Mouse (Mus musculus) embryonic facial prominence, embryonic 15.5 days (tissue): Measurements from ENCODE around the gene Cyp39a1. TPM values are rescaled to one million over a fixed set of nuclear protein-coding genes. Genes with fewer than 3 reads are reported as not detected.

Source experiments
- ATAC-seq: fragments of 200-750 bp; cut with Nextera tagmentation; 2 replicates; pipeline ENCODE4 v1.8.0; 2017; ENCODE audit warnings: low read depth, moderate TSS enrichment; ENCODE audit not compliant: insufficient number of reproducible peaks, low FRiP score, low TSS enrichment
- H3K27ac ChIP-seq: fragments of 300-500 bp; sonication (generic); replicated peaks from 2 replicates; pipeline ENCODE4 v1.5.1; 2015; ENCODE audit warnings: mild to moderate bottlenecking, inconsistent platforms
- H3K27me3 ChIP-seq: fragments of 300-500 bp; sonication (generic); 2 replicates; pipeline ENCODE4 v1.6.1; 2015; ENCODE audit warnings: inconsistent platforms
- H3K36me3 ChIP-seq: fragments of 300-500 bp; sonication (generic); 2 replicates; pipeline ENCODE4 v1.6.1; 2015; ENCODE audit warnings: mild to moderate bottlenecking, inconsistent platforms
- H3K4me1 ChIP-seq: fragments of 300-500 bp; sonication (generic); 2 replicates; pipeline ENCODE4 v1.6.1; 2015; ENCODE audit warnings: inconsistent platforms
- H3K4me2 ChIP-seq: fragments of 300-500 bp; sonication (generic); replicated peaks from 2 replicates; pipeline ENCODE4 v1.6.1; 2015; ENCODE audit warnings: mild to moderate bottlenecking, inconsistent platforms
- H3K4me3 ChIP-seq: fragments of 300-500 bp; sonication (generic); replicated peaks from 2 replicates; pipeline ENCODE4 v1.5.1; 2015; ENCODE audit warnings: mild to moderate bottlenecking, inconsistent platforms
- H3K9ac ChIP-seq: fragments of 300-500 bp; sonication (generic); 2 replicates; pipeline ENCODE4 v1.6.1; 2015; ENCODE audit warnings: inconsistent platforms
- H3K9me3 ChIP-seq: fragments of 300-500 bp; sonication (generic); replicated peaks from 2 replicates; pipeline ENCODE4 v1.6.1; 2016; ENCODE audit warnings: inconsistent platforms
- WGBS: fragments of 180-500 bp; shearing (Covaris S2); methylation state at CpG from one replicate; pipeline ENCODE4 v1.1.7; 2015; 5-methylcytosine and 5-hydroxymethylcytosine counted together
- polyA plus RNA-seq: library from polyadenylated mRNA; unstranded; fragments of >200 nt; fragmentation: Nextera tagmentation; extraction: Ambion mirVana; gene quantifications from 2 replicates; pipeline ENCODE4 v1.2.1, GENCODE M21; 2015

The Cyp39a1 gene
- polyA plus RNA-seq, 1 experiment from 2014 or later, result 26.2 TPM

DNA sequence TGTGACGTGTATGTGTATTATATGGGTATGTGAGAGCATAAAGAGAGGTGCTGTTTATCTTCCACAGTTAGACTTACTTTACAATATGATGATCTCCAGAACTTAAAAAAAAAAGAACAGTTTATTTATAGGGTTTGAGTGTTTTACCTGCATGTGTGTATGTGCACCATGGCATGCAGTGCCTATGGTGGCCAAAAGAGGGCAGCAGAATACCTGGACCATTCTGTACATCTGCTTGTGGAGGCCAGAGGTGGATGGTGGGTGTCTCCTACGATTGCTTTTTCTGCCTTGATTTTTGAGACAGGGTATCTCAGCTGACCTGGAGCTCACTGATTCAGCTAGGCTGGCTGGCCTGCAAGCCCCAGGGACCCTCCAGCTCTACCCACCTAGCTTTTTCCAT lies 57.3 kb downstream of the Cyp39a1 start:
- Histone ChIP-seq H3K4me1 (no peaks in the 10 kb centered on the region), H3K27ac (no peak overlapping the region), H3K4me3 (no peak overlapping the region), H3K4me2 (no peak overlapping the region), H3K9me3 (no peaks in the 10 kb centered on the region), H3K27me3 (no peaks in the 10 kb centered on the region), H3K36me3 (no peaks in the 10 kb centered on the region), H3K9ac (no peak overlapping the region)
- no peak for ATAC-seq
- 92% methylated on average over 2 of the region's 2 CpGs for WGBS

DNA sequence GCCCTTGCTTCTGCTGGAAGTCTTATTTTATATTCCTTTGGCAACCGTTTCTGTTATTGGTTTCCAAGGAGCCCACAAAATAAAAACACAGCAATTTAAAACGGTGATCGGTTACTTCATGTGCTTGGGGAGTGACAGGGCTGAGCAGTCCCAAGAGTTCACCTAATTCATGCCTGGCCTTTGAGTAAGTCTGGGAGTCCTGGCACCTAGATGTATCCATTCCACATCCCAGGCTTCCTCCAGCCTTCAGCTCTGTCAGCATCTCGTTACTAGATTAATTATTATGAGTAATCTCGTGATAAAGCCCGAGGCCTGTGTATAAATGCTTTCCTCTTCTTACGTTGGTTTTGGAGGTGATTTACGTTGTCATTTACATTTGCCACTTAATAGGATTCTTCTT lies 64.1 kb downstream of the Cyp39a1 start:
- H3K27me3 ChIP-seq, result no peaks in the 10 kb centered on the region
- H3K27ac ChIP-seq, result no peak overlapping the region
- 73% methylated on average over 8 of the region's 8 CpGs for WGBS
- no peak overlapping the region for H3K4me3 ChIP-seq
- ATAC-seq, result no peak
- H3K4me2 ChIP-seq, result no peak overlapping the region
- H3K4me1 ChIP-seq, result no peaks in the 10 kb centered on the region
- H3K36me3 ChIP-seq, result no peaks in the 10 kb centered on the region
- no peaks in the 10 kb centered on the region for H3K9me3 ChIP-seq
- H3K9ac ChIP-seq, result no peak overlapping the region

DNA sequence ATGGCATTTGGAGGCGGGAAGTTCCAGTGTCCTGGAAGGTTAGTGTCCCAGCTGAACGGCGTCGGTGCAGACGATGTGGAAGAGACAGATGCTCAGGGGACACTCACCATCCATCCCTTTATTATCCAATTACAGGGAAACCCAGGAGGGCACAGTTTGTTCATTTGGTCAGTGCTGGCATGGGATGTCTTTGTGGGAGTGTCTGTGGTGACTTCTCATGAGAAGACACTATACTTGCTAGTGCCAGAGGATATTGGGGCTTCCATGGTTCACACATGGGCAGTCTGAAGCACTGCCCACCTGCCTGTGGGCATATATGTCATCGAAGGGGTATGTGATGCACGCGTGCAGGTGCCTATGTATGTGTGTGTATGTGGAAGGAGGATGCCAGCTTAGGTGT lies 64.8 kb downstream of the Cyp39a1 start:
- H3K4me1 ChIP-seq, result no peaks in the 10 kb centered on the region
- 90% methylated on average over 8 of the region's 8 CpGs for WGBS
- no peak overlapping the region for H3K27ac ChIP-seq
- no peaks in the 10 kb centered on the region for H3K36me3 ChIP-seq
- ATAC-seq, result no peak
- H3K9ac ChIP-seq, result no peak overlapping the region
- H3K4me3 ChIP-seq, result no peak overlapping the region
- no peaks in the 10 kb centered on the region for H3K27me3 ChIP-seq
- H3K4me2 ChIP-seq, result no peak overlapping the region
- no peaks in the 10 kb centered on the region for H3K9me3 ChIP-seq

DNA sequence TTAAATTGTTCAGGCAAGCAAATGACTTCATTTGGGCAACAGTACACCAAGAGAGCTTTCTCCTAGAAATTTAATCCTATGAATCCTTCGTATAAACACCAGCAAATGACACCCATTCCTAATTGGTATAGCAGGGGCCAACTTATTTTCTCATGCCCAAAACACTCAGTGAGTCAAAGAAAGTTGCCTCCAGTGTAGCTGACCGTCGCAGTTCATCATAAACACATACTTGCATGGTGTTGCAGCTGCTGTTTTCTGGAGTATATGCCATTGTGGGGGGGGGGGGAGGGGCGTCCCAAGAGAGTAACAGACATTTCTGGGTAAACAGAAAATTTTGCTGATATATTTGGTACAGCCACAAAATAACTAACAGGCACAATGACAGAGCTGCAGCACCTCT lies 67.0 kb downstream of the Cyp39a1 start:
- WGBS, result 74% methylated on average over 4 of the region's 4 CpGs
- Histone ChIP-seq H3K4me3 (no peak overlapping the region), H3K9ac (no peak overlapping the region), H3K27me3 (no peaks in the 10 kb centered on the region), H3K36me3 (no peaks in the 10 kb centered on the region), H3K27ac (no peak overlapping the region), H3K4me1 (no peaks in the 10 kb centered on the region), H3K9me3 (no peaks in the 10 kb centered on the region), H3K4me2 (no peak overlapping the region)
- no peak for ATAC-seq

DNA sequence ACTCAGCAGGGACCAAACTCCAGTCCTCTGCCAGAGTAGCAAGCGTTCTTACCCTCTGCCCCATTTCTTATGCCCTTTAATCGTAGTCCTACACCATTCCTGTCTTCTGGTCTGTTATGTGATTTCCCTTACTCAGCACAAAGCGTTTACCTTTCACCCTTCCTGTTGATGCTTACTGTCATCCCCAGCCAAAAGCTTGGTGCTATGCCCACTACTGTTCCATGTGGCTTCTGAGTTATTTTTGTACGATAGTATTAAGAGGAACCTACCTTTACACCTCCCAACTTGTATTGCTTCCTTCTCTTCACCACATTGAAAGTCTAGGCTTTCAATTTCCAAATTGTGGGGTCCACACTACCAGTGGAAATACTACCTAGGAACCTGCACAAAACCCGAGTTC lies 76.7 kb downstream of the Cyp39a1 start:
- Histone ChIP-seq H3K9me3 (no peaks in the 10 kb centered on the region), H3K4me1 (no peaks in the 10 kb centered on the region), H3K4me3 (no peak overlapping the region), H3K27ac (no peak overlapping the region), H3K27me3 (no peaks in the 10 kb centered on the region), H3K9ac (no peak overlapping the region), H3K36me3 (no peaks in the 10 kb centered on the region), H3K4me2 (no peak overlapping the region)
- 81% methylated on average over 5 of the region's 5 CpGs for WGBS
- ATAC-seq, result no peak

DNA sequence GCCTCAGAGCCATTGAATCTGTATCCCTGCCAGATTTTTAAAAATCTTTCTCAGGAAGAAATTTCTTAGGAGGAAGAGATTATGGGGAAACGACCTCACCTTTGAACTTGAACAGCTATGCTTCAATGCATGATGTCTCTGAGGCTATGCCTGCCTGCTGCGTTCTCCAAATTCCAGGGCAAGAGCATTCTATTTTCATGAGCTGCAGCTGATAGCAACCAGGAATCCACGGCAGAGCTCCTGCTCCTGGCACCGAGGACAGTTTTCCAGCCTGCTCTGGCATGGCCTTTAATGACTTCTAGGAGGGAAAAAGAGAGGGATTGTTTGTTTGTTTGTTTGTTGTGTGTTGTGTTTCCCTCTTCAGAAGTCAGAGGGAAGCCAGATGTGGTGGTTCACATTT lies 77.2 kb downstream of the Cyp39a1 start:
- no peaks in the 10 kb centered on the region for H3K9me3 ChIP-seq
- H3K4me3 ChIP-seq, result no peak overlapping the region
- H3K4me1 ChIP-seq, result no peaks in the 10 kb centered on the region
- 42% methylated on average over 4 of the region's 4 CpGs for WGBS
- H3K27ac ChIP-seq, result no peak overlapping the region
- no peak overlapping the region for H3K9ac ChIP-seq
- no peak for ATAC-seq
- H3K36me3 ChIP-seq, result no peaks in the 10 kb centered on the region
- no peak overlapping the region for H3K4me2 ChIP-seq
- no peaks in the 10 kb centered on the region for H3K27me3 ChIP-seq

DNA sequence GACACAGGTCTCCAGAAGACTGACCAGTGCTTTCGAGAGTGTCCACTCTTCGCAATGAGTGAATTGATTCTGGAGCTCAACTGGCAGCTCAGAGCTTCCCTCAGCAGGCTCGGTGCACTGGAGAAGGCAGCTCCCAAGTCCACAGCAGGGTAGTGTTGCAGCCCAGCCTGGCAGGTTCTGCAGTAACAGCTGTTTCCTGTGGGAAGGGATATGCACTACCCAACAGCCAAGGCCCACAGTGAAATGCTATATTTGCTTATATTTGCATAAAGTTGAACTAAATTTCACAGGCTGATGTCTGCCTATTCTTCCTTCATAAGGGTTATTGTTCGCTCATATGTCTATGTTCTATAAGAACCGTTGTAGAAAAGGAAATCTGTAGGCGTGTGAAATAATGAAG lies 83.9 kb downstream of the Cyp39a1 start:
- no peak overlapping the region for H3K4me3 ChIP-seq
- no peaks in the 10 kb centered on the region for H3K9me3 ChIP-seq
- H3K36me3 ChIP-seq, result no peaks in the 10 kb centered on the region
- H3K27ac ChIP-seq, result no peak overlapping the region
- no peaks in the 10 kb centered on the region for H3K27me3 ChIP-seq
- H3K4me2 ChIP-seq, result no peak overlapping the region
- ATAC-seq, result no peak
- 93% methylated on average over 6 of the region's 6 CpGs for WGBS
- 0 out of 2 replicates have a peak, but pooled peaks cover 5% of the 10 kb centered on the region for H3K4me1 ChIP-seq
- no peak overlapping the region for H3K9ac ChIP-seq

DNA sequence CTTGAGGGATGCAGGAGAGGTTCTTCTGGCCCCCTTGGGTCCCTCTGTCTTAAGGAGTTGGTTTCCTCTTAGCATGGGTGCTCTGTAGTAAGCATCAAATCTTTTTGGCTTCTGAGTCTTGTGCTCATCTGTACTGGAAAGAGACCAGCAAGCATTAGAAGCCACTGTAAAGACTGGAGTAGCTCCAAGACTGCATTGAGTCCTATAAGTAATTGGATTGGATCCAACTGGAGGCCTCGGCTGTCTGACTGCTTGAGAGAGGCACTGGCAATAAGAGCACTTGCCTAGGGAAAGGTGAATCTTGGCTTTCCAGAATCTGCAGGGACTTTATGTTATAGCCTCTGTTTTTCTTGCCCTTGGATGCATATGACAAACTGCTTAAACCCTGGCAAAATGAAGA lies 85.6 kb downstream of the Cyp39a1 start:
- Histone ChIP-seq H3K9me3 (no peaks in the 10 kb centered on the region), H3K27me3 (no peaks in the 10 kb centered on the region), H3K4me3 (no peak overlapping the region), H3K4me1 (0 out of 2 replicates have a peak, but pooled peaks cover 5% of the 10 kb centered on the region), H3K27ac (no peak overlapping the region), H3K9ac (no peak overlapping the region), H3K36me3 (no peaks in the 10 kb centered on the region), H3K4me2 (no peak overlapping the region)
- WGBS, result 25% methylated on average over 1 of the region's 1 CpGs
- ATAC-seq, result no peak

DNA sequence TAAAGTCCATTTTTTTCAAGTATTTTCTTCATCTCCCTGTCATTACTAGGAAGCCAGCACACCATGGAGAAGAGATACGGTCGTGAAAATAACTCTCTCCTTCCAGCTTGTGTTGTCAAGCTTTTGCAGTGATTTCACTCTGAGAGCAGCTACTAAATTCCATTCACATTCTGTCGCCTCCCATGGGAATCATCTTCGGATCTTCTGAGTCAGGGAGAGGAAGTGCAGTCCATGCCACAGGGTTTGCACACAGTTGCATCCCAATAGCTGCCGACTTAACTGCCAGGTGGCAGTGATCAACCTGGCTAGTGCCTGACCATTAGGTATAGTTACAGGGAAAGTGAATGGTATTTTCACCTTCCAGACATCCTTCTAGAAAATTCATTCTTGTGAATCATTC lies 87.5 kb downstream of the Cyp39a1 start:
- Histone ChIP-seq H3K27ac (no peak overlapping the region), H3K4me3 (no peak overlapping the region), H3K4me2 (no peak overlapping the region), H3K4me1 (0 out of 2 replicates have a peak, but pooled peaks cover 5% of the 10 kb centered on the region), H3K9ac (no peak overlapping the region), H3K9me3 (no peaks in the 10 kb centered on the region), H3K27me3 (no peaks in the 10 kb centered on the region), H3K36me3 (no peaks in the 10 kb centered on the region)
- WGBS, result 64% methylated on average over 5 of the region's 5 CpGs
- no peak for ATAC-seq

DNA sequence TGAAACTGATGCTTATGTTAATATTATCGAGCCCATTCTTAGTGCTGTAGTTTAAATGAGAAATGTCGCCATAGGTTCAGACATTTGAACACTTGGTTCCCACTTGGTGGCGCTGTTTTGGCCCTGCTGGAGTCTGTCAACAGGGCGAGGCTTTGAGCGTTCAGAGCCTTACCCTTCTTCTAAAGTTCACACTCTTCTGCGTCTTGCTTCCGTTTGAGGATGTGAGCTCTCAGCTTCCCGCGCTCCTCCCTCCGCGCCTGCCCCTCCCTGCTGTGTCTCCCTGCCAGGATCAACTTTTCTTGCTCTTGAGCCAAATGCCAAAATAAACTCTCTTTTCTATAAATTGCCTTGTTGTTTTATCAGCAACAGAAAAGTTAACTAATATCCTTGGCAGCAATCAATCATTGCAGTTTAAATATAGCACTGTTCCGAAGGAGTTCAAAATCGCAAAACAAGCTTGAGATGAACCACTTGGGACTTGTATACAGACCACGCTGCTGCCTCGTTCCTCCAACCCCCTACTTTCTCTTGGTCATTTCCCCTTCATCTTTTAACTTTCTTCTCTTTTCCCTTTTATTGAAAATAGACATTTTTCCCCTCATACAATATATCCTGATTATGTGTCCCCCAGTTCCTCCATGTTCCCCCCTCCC lies 91.5 kb downstream of the Cyp39a1 start:
- H3K4me3 ChIP-seq, result no peak overlapping the region
- 50% methylated on average over 15 of the region's 15 CpGs for WGBS
- ATAC-seq, result no peak

DNA sequence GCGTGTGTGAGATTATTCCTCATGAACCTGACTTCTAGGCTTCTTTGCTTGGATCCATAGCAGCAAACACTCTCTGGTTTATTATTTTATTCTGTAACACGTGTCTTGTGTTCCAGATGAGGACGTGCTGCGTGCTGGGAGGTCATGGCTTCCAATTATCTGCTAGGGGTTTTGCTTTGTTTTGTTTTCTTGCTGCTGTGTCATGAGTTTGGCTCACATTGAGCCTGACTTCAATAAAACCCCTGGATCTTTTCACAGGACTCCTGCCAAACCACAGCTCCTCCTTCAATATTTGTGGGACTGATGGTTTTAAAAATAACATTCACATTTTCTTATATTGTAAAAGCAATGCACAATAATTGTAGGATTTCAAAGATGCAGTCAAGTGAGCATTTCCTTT lies 117.3 kb downstream of the Cyp39a1 start:
- Histone ChIP-seq H3K4me1 (0 out of 2 replicates have a peak, but pooled peaks cover 6% of the 10 kb centered on the region), H3K4me3 (no peak overlapping the region), H3K9me3 (no peaks in the 10 kb centered on the region), H3K27me3 (no peaks in the 10 kb centered on the region), H3K36me3 (no peaks in the 10 kb centered on the region), H3K9ac (no peak overlapping the region), H3K4me2 (no peak overlapping the region), H3K27ac (no peak overlapping the region)
- ATAC-seq, result no peak
- 48% methylated on average over 4 of the region's 4 CpGs for WGBS

More for the DNA sequence above, 91.5 kb downstream of the Cyp39a1 start:
- Histone ChIP-seq H3K36me3 (no peaks in the 10 kb centered on the region), H3K4me1 (no peaks in the 10 kb centered on the region), H3K4me2 (no peak overlapping the region), H3K9ac (no peak overlapping the region), H3K27me3 (no peaks in the 10 kb centered on the region), H3K27ac (no peak overlapping the region), H3K9me3 (no peaks in the 10 kb centered on the region)

DNA sequence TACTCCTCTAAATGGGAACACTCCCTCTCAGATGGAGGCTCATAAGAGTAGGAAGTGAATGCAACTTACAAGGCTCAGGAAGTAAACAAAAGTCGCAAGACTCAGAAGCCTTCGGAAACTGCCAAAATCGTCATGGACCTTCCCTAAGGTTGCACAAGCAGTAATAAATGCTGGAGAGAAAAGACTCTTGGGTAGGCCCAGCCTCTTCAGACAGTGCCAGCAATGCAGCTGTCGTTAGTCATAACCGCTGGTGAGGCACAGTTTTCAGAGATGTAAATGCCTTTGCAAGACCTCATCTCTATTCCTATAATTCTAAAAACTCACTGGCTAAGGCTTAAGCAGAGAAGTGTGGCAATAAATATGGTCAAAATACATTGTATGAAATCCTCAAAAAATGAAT lies 121.0 kb downstream of the Cyp39a1 start:
- Histone ChIP-seq H3K4me1 (0 out of 2 replicates have a peak, but pooled peaks cover 6% of the 10 kb centered on the region), H3K27me3 (no peaks in the 10 kb centered on the region), H3K9ac (no peak overlapping the region)

More for the DNA sequence above, 121.0 kb downstream of the Cyp39a1 start:
- ATAC-seq, result no peak
- WGBS, result 91% methylated on average over 5 of the region's 5 CpGs
- Histone ChIP-seq H3K36me3 (no peaks in the 10 kb centered on the region), H3K4me2 (no peak overlapping the region), H3K4me3 (no peak overlapping the region), H3K27ac (no peak overlapping the region), H3K9me3 (no peaks in the 10 kb centered on the region)
